Mouse (Mus musculus) liver, postnatal 0 days (tissue): ENCODE measurements around the gene Tbc1d20.

Experiments used
- CTCF ChIP-seq: sonication (generic); IDR thresholded peaks from 2 replicates; pipeline ENCODE4 v1.5.1; 2016; ENCODE audit warnings: antibody characterized with exemption, low read depth
- EP300 ChIP-seq: IDR thresholded peaks from 2 replicates; pipeline ENCODE4 v1.6.1; 2016; ENCODE audit warnings: antibody characterized with exemption, low read depth, mild to moderate bottlenecking

DNA sequence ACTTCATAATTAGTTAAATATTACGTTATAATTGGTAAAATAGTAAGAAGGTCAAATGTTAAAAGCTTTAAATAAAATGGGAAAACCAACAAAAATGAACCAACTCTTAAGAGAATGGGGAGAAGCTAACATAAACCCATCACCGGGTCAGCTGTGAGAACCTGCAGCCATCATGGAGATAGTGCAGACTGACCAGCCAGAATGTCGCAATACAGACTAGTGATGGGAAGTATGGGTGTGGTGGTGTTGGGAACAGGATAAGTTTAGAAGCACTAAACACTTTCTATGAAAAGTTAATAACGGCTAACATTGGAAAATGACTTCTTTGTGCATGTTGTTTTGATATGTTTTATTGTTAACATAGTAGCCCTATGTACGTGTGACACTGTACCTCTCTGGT lies 6.1 kb upstream of the Tbc1d20 start:
- TF ChIP-seq CTCF (no peak), EP300 (no peak)
